Mouse (Mus musculus) left cerebral cortex, postnatal 36 days (tissue): ENCODE data around the gene Eif3m. TPM values are rescaled to one million over a fixed set of nuclear protein-coding genes. Genes with fewer than 3 reads are reported as not detected.

Experiments used
- DNase-seq, 2 experiments: peaks; one replicate each; pipeline ENCODE4 v3.0.0; 2021 to 2022; ENCODE audit warnings: low spot score in 2 of 2, mixed read lengths in 1 of 2
- intact Hi-C: fragments of 180-260 bp; cut with DNase I; formaldehyde crosslinking; loops from one replicate; pipeline ENCODE4 v1.15.1; 2025
- total RNA-seq, 2 experiments: library from RNA; stranded (reverse); gene quantifications; 2 replicates each; pipeline ENCODE4 v1.2.3; 2021

Gene Eif3m
- total RNA-seq, 2 experiments from 2014 or later = 83.5 to 85.4 TPM

- no peak for DNase-seq
- intact Hi-C loops = no loop called here
These were observed 2.6 kb upstream of the Eif3m start for GRCm38 (mm10) chr2:105019457-105019856.

- intact Hi-C loops = loop anchor here (2.0 kb wide), 1 partner anchor 201 kb away; the partner anchor contains the start of gene Qser1
- no peak for DNase-seq
These were observed 922 bp upstream of the Eif3m start for GRCm38 (mm10) chr2:105017802-105018201.

GRCm38 (mm10) chr2:105016192-105016966, 501 bp downstream of the Eif3m start:
- DNase-seq = no peak
- intact Hi-C loops = loop anchor here (2.0 kb wide), 1 partner anchor 200 kb away; the partner anchor contains the start of gene Qser1

GRCm38 (mm10) chr2:105007236-105007635, 9.6 kb downstream of the Eif3m start:
- DNase-seq = no peak
- intact Hi-C loops = no loop called here

GRCm38 (mm10) chr2:104996201-104996600, 20.7 kb downstream of the Eif3m start:
- no peak for DNase-seq
- intact Hi-C loops = no loop called here

GRCm38 (mm10) chr2:104994436-104994835, 22.4 kb downstream of the Eif3m start:
- no peak for DNase-seq
- intact Hi-C loops = no loop called here

GRCm38 (mm10) chr2:104988974-104989373, 27.9 kb downstream of the Eif3m start:
- no peak for DNase-seq
- intact Hi-C loops = no loop called here

- no peak for DNase-seq
- intact Hi-C loops = no loop called here
These were observed 31.1 kb downstream of the Eif3m start for GRCm38 (mm10) chr2:104985796-104986195.

GRCm38 (mm10) chr2:104981712-104982111, 35.2 kb downstream of the Eif3m start:
- DNase-seq = no peak
- intact Hi-C loops = no loop called here

- intact Hi-C loops = no loop called here
- DNase-seq = no peak
These were observed 52.4 kb downstream of the Eif3m start for GRCm38 (mm10) chr2:104964492-104964891.

Other genes starting within 250 kb of the Eif3m start
- gene Qser1, start 200.3 kb downstream of the Eif3m start, total RNA-seq = 10 to 100 TPM in 1 of 2 experiments, 1 to 10 TPM in 1; 8.6 to 10.5 TPM
- gene Prrg4, start 167.2 kb downstream of the Eif3m start, total RNA-seq = under 1 TPM; 0.25 to 0.57 TPM
- gene Ccdc73, start 149.3 kb downstream of the Eif3m start, total RNA-seq = 1 to 10 TPM in 1 of 2 experiments, not detected in 1; 2.8 TPM
- gene Gm11060, start 74.9 kb upstream of the Eif3m start, total RNA-seq = not detected
- under 1 TPM; 0.16 to 0.27 TPM for gene Wt1, start 109.4 kb upstream of the Eif3m start, total RNA-seq
- not detected for gene Them7, start 207.2 kb upstream of the Eif3m start, total RNA-seq